Mouse (Mus musculus) testis, adult 2 months (tissue): ENCODE results near the gene Utp11. TPM values are rescaled to one million over a fixed set of nuclear protein-coding genes. Genes with fewer than 3 reads are reported as not detected.
"Not testable (repeated sequence)": the region's sequence is repeated elsewhere in the genome, so short reads cannot be mapped to it uniquely, and the experiment has no call there.

ENCODE experiments used
- H3K27ac ChIP-seq: fragments of 200-500 bp; 2 replicates; pipeline ENCODE4 v1.5.1; 2012; ENCODE audit warnings: low read depth, low read length; ENCODE audit not compliant: control insufficient read depth, insufficient read depth
- H3K27me3 ChIP-seq: fragments of 200-500 bp; 2 replicates; pipeline ENCODE4 v1.6.1; 2012; ENCODE audit warnings: mild to moderate bottlenecking, low read length, moderate library complexity; ENCODE audit not compliant: control insufficient read depth, insufficient read depth
- H3K36me3 ChIP-seq: fragments of 200-500 bp; 2 replicates; pipeline ENCODE4 v1.6.1; 2012; ENCODE audit warnings: mild to moderate bottlenecking, low read length; ENCODE audit not compliant: control insufficient read depth, insufficient read depth
- H3K4me1 ChIP-seq: fragments of 200-500 bp; 2 replicates; pipeline ENCODE4 v1.6.1; 2012; ENCODE audit warnings: low read length; ENCODE audit not compliant: control insufficient read depth, insufficient read depth
- H3K4me3 ChIP-seq: fragments of 200-500 bp; 2 replicates; pipeline ENCODE4 v1.5.1; 2012; ENCODE audit warnings: low read depth, mild to moderate bottlenecking, low read length, moderate library complexity, mixed read lengths; ENCODE audit not compliant: control insufficient read depth
- CTCF ChIP-seq: fragments of 200-500 bp; IDR thresholded peaks from 2 replicates; pipeline ENCODE4 v1.5.1; 2012; ENCODE audit warnings: low read depth, mild to moderate bottlenecking, inconsistent platforms, low read length, moderate library complexity; ENCODE audit not compliant: control insufficient read depth, insufficient read depth, insufficient replicate concordance
- POLR2A ChIP-seq: fragments of 200-500 bp; IDR thresholded peaks from 2 replicates; pipeline ENCODE4 v1.6.1; 2012; ENCODE audit warnings: low read depth, mild to moderate bottlenecking, inconsistent platforms, low read length, moderate library complexity; ENCODE audit not compliant: control insufficient read depth
- polyA plus RNA-seq: library from polyadenylated mRNA; depleted of rRNA; stranded (reverse); fragments of >200 nt; gene quantifications from 2 replicates; pipeline ENCODE4 v1.2.3, GENCODE M21; 2012

Gene Utp11
- polyA plus RNA-seq, 1 experiment, result 4.8 TPM

- Histone ChIP-seq H3K27ac (peak overlapping the region; percentile 70), H3K27me3 (no peaks in the 10 kb centered on the region), H3K4me1 (peaks cover 2% of the 10 kb centered on the region; the same call in 1 of the 2 replicates), H3K4me3 (peak overlapping the region; percentile 60), H3K36me3 (no peaks in the 10 kb centered on the region)
- TF ChIP-seq POLR2A, result peak; percentile 26; the same call in 1 of the 2 replicates
- no peak for TF ChIP-seq CTCF
These were observed 15.4 kb upstream of the Utp11 start for GRCm38 (mm10) chr4:124708518-124709477.

GRCm38 (mm10) chr4:124708200-124708517 is 14.8 kb upstream of the Utp11 start:
- not testable (repeated sequence) for H3K27ac ChIP-seq, H3K4me3 ChIP-seq, H3K27me3 ChIP-seq, H3K4me1 ChIP-seq, H3K36me3 ChIP-seq

GRCm38 (mm10) chr4:124707381-124708199 is 14.2 kb upstream of the Utp11 start:
- not testable (repeated sequence) for H3K36me3 ChIP-seq, H3K4me1 ChIP-seq, H3K27ac ChIP-seq, H3K4me3 ChIP-seq, H3K27me3 ChIP-seq

- Histone ChIP-seq H3K27me3 (no peaks in the 10 kb centered on the region), H3K27ac (no peak overlapping the region), H3K4me3 (no peak overlapping the region), H3K4me1 (peaks cover 9% of the 10 kb centered on the region), H3K36me3 (no peaks in the 10 kb centered on the region)
- TF ChIP-seq CTCF (no peak), POLR2A (no peak)
These were observed 12.4 kb upstream of the Utp11 start for GRCm38 (mm10) chr4:124705661-124706269.

GRCm38 (mm10) chr4:124704797-124705474 is 11.5 kb upstream of the Utp11 start:
- Histone ChIP-seq H3K4me1 (peaks cover 14% of the 10 kb centered on the region), H3K27me3 (no peaks in the 10 kb centered on the region), H3K4me3 (no peak overlapping the region), H3K27ac (no peak overlapping the region), H3K36me3 (no peaks in the 10 kb centered on the region)
- TF ChIP-seq POLR2A (no peak), CTCF (no peak)

- peaks cover 18% of the 10 kb centered on the region for H3K4me1 ChIP-seq
These were observed 10.7 kb upstream of the Utp11 start for GRCm38 (mm10) chr4:124703881-124704796.

More at GRCm38 (mm10) chr4:124703881-124704796, 10.7 kb upstream of the Utp11 start:
- Histone ChIP-seq H3K36me3 (no peaks in the 10 kb centered on the region), H3K27ac (no peak overlapping the region), H3K27me3 (no peaks in the 10 kb centered on the region), H3K4me3 (no peak overlapping the region)
- no peak for TF ChIP-seq POLR2A
- TF ChIP-seq CTCF, result no peak
